Mouse (Mus musculus): ENCODE data around the gene Psme1. TPM values are rescaled to one million over a fixed set of nuclear protein-coding genes. Genes with fewer than 3 reads are reported as not detected.

The Psme1 gene
- 100 to 1,000 TPM; 247 to 272 TPM for total RNA-seq (2021)

DNA sequence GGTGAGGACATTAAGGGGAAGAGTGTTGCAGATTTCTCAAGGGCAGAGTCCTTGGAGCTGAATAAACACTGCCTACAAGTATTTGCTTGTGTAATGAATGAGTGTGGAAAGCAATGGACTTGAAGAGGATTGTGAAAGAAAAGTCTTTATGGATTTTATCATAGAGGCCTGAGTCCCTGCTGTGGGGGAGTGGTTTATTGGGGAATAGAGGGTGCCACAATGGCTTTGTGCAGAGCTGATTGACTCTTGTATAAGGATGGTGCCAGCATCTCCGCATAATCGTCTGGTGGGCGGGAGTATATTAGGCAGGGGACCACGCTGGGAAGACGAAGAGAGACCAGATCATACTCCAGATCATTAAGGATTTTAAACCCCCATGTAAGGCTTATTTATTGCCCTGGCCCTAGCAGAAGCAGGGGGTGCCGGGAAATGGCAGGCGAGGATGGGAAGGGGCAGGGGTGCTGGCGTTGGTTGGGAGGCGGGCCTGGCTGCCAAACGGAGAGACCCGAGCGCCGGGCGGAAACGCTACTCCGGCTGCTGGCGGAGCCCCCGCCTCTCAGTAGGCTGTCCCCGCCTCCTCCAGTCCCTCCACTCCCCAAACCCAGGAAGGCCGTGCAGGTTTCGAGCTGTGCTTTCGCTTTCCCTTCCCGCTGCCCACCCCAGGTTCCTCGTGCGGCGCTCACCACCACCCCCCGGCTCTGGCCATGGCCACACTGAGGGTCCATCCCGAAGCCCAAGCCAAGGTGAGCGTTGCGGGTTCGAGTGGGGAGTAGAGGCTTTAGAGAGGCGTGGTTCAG lies at the start of gene Psme1:
Gene Psme1, plus strand, starts transcription at position 253 of the 797 bp plus-strand sequence.
- DNase-seq = peak; percentile 81 to 88
- intact Hi-C loops (cut with DNase I) = no loop called here

DNA sequence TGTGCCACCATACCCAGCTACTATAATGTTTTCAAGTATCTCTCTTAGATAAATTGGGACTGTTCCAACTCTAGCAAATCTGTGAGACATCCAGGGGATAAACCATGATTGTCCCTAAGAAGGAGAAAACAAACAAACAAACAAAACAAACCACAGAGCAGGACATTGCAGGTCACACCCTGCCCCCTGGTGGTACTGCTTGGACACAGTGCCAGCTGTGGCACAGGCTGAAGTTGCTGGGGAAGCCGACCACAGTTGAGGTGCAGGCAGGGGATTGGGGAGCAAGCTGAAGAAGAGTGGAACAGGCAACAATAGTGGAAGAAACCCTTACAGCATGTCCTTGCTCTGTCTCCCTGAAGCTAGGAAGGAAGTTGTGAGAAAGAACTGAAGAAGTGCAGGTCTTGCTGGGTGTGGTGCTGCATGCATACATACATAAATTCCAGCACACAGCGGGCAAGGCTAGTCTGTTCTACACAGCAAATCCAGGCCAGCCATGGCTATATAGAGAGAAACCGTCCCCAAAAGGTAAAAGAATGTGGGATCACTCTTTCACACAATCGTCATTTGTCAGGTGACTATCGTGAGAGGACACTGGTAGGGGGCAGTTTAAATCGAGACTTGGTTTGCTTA lies 41.7 kb upstream of the Psme1 start:
- intact Hi-C loops (cut with DNase I) = loop anchor here (1.0 to 2.0 kb wide), 2 partner anchors 39 to 387 kb away; no protein-coding TSS in a partner anchor
- peak; percentile 38 to 70 for DNase-seq

DNA sequence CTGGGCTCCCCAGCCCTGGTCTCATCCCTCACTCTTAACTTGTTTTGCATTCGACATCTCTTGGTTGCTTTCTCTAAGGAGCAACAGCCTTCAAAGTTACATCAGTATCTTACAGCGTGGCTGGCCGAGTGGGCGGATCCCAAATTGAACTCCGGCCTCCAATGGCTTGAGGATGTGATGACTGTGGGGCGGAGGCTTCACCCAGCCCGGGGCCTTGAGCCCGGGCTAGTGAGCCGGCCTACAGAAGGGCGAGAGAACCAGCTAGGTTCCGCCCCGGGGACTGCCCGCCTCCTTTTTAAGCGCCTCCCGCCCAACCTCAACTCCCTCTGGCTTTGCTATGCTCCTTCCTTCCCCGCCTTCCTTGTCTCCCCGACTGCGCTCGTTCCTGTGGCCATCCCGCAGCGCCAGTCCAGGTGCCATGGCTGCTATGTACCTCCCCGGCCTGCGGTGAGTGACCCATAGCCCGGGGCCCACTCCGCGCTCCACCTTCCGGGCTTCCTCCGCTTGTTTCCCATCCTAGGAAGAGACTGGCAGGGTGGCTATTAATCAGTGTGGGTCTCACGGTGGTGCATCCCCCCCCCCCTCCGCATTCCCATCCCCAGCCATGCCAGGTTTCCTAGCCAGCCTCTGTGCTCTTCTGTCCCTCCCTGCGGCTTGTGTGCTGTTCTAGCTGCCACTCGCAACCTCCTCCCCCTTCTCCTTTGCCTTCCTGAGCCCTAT lies 37.7 kb upstream of the Psme1 start, which contains the start of gene Pck2:
Gene Pck2, plus strand, starts transcription at position 200 of the 720 bp plus-strand sequence.
- DNase-seq = peak; percentile 88 to 91
- intact Hi-C loops (cut with DNase I) = no loop called here

DNA sequence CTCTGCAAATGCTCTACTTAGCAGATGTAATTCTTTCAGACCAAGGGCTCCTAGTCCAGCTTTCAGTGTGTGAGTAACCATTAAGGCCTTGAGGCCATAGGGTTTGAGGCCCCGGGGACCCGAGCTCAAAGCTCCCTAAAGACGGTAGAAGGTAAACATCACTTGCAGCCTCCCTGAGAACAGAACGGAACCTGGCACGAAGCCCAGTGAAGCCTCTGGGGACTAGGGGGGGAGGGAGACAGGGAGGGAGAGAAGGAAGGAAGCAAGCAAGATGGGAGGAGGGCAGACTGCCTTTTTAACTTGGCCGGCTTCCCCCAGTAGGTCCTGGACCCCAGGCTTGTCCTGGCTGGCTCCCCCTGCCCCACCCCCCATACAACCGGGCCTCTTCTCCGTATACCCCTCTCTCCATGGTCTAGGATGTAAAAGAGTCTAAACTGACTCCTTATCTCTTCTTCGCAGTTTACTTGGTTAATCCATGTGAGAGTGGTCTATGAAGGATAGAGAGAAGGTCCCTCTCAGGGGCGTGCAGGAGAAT lies 37.1 kb upstream of the Psme1 start:
- DNase-seq = peak; percentile 87 to 92
- intact Hi-C loops (cut with DNase I) = no loop called here

DNA sequence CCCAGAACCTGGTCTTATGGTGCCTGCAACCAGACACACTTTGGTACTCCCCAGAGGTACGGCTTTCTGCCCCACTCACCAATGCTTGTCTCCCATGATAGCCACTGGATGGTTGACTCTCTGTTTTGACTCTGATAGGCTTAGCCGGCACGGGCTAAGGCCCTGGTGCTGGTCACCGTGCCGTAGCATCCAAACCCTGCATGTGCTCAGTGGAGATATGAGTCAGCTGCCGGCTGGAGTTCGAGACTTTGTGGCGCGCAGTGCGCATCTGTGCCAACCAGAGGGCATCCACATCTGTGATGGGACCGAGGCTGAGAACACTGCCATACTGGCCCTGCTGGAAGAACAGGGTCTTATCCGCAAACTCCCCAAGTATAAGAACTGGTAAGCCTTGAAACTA lies 35.7 kb upstream of the Psme1 start:
- no peak for DNase-seq
- intact Hi-C loops (cut with DNase I) = no loop called here

DNA sequence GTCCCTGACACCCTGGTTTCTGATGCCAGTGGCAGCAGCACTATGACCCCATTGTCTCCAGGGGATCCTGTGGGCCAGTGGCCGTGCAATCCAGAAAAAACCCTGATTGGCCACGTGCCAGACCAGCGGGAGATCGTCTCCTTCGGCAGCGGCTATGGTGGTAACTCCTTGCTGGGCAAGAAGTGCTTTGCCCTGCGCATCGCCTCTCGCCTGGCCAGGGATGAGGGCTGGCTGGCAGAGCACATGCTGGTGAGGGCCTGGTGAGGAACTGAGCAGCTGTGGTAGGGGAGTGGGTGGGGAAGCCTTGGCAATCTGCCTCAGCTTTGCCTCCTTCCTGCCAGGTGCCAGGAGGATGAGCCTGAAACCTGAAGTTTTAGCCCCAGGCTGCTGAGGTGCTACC lies 33.6 kb upstream of the Psme1 start:
- no peak for DNase-seq
- intact Hi-C loops (cut with DNase I) = no loop called here

DNA sequence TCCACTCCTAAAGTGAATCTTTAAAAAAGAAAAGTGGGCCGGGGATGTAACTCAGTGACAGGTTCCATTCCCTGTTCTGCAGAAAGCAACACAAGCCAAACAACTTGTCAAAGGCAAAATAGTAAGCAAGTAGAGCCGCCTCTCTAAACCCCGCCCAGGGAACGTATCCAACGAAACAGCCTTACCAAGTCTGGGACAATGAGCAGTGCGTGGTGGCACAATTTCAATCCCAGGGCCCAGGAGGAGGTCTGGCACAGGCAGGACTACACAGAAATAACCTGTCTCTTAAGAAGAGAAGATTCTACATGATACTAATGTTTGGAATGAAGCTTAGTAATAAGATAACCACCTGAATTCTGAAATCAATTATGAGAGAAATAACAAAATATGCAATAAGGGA lies 27.7 kb upstream of the Psme1 start:
- DNase-seq = no peak
- intact Hi-C loops (cut with DNase I) = no loop called here

DNA sequence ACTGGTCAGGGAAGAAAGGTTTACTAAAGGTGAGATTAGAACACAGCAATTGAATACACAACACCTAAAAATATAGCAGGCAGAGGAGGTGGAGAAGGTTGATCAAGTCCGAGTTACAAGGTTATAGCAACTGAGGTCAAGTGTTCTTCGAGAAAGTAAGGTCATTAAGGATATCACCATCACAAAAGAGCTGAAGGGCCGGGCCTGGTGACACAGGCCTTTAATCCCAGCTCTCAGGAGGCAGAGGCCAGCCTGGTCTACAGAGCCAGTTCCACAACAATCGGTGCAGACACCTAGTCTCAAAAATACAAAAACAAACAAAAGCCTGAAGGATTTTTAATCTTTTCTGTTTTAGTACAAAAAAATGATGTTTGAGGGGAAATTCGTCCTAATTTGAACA lies 26.6 kb upstream of the Psme1 start:
- DNase-seq = no peak
- intact Hi-C loops (cut with DNase I) = no loop called here

DNA sequence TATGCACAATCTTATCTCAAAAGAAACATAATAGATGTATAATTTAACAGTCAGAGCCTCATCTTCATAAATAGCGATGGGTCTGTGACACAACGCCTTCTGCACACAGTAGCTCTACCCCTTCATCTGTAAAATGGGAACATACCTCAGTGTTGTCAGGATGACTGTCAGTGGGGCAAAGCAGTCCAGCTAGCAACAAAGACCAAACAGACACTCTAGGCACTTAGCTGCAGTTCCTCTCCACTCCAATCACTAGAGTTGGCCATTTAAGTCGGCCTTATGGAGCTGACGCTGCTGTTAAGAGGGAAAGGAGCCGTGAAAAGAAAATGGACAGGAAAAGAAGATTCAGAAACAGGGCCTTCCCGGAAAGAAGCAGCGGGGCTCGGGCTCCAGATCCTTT lies 26.1 kb upstream of the Psme1 start:
- intact Hi-C loops (cut with DNase I) = no loop called here
- no peak for DNase-seq

DNA sequence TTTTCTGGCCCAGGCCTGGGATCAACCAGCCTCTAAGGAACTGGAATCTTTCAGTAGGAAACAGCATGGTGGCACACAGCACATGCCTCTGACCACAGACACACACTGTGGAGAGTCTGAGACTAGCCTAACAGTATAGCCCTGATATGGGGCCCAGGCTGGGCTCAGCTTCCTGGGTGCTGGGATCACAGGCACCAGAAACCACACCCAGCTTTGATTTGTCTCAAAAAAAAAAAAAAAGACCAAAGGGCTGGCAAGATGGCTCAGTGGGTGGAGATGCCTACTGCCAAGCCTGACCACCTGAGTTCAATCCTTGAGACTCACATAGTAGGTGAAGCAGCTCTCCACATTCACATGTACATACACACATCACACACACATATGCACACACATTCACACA lies 23.3 kb upstream of the Psme1 start:
- no peak for DNase-seq
- intact Hi-C loops (cut with DNase I) = no loop called here

DNA sequence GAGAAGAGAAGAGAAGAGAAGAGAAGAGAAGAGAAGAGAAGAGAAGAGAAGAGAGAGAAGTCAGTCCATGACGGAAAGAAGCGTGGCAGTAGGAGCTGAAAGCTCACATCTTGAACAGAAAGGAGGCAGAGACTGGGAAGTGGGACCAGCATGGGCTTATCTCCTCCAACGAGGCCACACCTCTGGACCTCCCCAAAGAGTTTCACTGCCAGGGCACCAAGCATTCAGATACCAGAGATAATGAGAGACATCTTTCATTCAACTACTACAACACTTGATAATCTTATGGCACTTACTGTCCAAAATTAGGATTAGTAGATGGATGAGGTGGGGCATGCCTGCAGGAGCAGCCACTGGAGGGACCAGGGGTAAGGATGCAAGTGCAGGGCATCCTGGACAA lies 22.1 kb upstream of the Psme1 start:
- no peak for DNase-seq
- intact Hi-C loops (cut with DNase I) = no loop called here

DNA sequence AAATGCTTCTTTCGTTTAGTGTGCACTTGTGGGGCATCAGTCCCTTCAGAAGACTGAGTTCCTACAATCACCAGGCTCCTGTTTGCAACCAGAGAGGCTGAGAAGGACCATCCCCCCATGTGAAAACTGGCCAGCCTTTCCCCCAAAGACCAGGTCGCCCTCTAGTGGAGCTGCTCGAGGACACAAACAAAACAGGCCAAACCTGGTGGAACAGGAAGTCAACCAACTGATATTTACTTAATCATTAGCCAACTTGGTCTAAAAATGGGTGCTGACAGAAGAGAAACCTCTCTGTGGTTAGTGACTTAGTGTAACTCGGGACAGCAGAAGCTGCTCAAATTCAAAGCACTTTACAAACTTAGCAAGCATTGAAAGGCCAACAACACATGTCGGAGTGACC lies 20.9 kb upstream of the Psme1 start:
- intact Hi-C loops (cut with DNase I) = loop anchor here (1.0 kb wide), 1 partner anchor 60 kb away; no protein-coding TSS in a partner anchor
- peak; percentile 84 to 94 for DNase-seq

DNA sequence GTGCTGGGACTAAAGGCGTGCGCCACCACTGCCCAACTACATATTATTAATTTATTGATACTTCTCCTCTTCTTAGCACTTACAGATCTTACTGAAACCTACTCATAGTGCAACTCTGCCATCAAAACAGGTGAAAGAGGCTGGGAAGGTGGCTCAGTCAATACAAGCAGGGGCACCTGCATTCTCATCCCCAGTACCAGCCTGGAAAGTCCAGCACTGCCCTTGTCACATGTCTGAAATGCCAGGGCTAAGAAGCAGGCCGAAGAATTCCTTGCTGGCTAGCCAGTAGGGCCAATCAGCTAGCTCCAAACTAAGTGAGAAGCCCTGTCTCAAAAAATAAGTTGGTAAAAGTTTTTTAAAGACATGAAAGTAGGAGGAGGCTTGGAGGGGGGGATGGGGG lies 20.3 kb upstream of the Psme1 start:
- intact Hi-C loops (cut with DNase I) = loop anchor here (1.0 kb wide), 1 partner anchor 60 kb away; no protein-coding TSS in a partner anchor
- no peak for DNase-seq

DNA sequence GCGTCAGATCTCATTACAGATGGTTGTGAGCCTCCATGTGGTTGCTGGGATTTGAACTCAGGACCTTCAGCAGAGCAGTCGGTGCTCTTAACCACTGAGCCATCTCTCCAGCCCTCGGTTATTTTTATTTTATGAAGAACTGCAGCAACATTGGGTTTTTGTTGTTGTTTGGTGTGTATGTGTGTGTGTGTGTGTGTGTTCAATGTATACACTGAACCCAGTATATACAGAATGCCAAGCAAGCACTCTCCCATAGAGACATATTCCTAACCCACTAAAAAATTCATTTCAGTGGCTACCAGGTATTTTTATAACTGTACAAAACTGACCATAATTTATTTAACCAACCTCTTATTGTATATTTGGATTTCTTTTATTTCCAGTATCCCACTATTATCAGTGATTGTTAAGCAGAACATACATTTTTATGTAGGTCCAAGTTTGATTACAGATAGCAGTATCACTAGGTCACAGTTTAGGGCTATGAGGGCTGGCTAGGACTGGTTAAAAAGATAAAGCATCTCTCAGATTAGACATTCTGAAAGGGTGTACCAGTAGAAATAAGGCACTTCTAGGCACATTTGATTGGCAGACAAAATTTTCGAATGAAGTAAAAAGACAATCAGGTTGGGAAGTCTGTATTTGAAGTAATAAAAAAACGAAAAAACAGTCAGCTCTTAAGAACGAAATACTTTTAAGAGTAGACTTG lies 19.0 kb upstream of the Psme1 start:
- intact Hi-C loops (cut with DNase I) = no loop called here
- DNase-seq = no peak

DNA sequence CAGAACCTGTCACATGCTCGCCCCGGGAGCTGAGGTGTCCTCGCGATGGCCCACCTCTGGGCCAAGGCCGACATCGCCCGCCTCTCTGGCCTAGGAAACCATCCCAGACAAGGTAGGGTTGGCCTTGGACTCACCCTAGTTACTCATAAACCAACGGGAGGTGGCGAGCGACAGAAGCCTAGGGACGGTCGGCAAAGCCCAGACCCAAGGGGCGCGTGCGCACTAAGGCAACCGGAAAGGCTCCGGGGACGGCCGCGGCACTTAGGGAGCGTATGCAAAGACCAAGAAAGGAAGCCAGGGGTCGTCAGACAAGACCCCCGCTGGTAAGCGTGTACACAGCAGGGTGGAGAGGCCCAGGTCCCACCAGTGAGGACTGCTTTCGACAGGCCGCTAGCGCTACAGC lies 18.1 kb upstream of the Psme1 start, which contains the start of gene Dcaf11:
Gene Dcaf11, plus strand, starts transcription at position 208 of the 403 bp plus-strand sequence.
- intact Hi-C loops (cut with DNase I) = loop anchor here (1.0 kb wide), 1 partner anchor 45 kb away; no protein-coding TSS in a partner anchor
- peak; percentile 93 to 94 for DNase-seq

DNA sequence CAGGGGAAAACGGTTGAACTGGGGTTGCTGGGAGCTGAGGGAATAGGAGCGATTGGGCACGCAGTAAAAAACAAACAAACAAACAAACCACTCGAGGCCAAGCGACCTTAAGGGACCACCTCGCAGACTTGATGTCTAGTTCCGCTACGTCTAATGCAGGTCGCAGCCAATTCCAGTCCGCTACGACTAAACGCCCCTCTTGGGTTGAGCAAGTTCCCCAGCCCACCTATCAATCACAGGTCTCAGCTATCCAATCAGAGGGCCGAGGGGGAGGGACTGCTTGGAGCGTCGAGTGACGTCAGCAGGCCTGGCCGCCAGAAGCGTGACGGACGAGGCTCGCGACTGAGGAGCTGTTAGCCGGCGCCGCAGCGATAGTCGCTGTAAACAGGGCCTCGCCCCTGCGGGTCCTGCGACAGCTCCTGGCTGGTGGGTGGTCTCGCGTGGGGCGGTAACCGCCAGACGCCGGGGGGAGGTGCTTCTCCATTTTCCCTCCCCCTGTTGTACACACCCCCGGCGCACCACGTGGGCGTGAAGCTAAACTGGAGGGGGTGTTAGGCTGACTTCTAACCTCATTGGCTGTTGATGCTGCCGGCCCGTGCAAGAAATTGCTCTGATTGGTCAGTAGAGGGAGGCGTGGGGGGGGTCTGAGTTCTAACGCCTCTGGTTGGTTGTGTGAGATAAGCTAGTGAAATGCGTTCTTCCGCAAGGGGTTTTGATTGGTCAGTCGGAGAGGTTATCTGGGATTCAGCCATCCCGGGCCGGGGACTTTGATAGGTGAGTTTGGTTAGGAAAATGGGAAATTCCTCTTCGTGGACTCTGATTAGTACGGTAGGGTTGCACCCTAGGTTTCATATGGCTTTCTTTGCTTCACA lies 17.5 kb upstream of the Psme1 start, which contains the start of gene A730061H03Rik:
Gene A730061H03Rik, minus strand, starts transcription at position 205 of the 872 bp plus-strand sequence.
- intact Hi-C loops (cut with DNase I) = loop anchor here (1.0 kb wide), 1 partner anchor 44 kb away; no protein-coding TSS in a partner anchor
- DNase-seq = peak; percentile 98

DNA sequence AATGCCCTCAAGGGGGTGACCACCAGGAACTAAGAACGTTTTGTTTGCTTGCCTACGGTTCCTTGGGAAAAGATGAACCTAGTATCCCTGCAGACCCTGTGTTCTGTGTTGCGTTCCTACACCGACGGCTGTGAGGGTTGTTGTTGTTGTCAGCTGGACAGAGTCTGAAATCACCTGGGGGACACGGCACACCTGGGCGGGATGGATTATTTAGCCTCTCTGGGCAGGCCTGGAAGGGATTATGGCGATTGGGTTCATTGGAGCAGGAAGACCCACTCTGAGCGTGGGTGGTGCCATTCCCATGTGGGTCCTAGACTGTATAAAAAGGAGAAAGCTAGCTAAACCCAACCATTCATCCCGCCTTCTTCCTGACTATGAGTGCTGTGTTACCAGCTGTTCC lies 16.1 kb upstream of the Psme1 start:
- intact Hi-C loops (cut with DNase I) = no loop called here
- no peak for DNase-seq

DNA sequence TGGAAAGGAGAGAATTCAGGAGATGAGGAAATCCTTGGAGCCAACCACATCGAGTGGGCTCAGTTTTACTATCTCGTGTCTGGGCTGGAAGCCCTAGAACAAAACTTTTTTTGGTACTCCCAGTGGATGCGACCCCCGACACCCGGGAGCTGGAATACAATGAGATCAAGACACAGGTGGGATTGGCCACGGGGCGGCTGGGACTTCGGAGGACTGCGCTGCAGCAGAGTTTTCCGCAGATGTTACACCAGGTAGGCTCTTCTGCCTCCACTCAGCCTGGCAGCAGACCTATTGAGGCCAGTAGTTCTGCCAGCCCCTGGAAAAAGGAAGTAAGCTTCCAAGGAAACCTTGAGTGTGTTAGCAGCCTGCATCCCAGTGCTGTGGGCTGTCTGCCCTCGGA lies 14.7 kb upstream of the Psme1 start:
- DNase-seq = no peak
- intact Hi-C loops (cut with DNase I) = no loop called here

DNA sequence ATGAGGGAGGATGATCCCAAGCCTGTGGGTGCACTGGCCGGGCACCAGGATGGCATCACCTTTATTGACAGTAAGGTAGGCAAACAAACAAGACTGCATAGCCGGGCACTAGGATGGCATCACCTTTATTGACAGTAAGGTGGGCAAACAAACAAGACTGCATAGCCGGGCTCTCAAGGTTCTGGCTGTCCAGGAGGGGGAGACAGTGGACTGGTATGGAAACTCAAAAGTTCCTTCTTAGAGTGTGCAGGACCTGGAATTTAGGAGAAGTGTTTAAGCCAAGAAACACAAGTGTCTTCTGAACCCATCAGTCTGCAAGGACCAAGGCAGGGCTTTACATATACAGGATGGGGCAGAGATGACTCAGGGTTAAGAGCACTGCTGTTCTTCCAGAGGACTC lies 12.2 kb upstream of the Psme1 start:
- intact Hi-C loops (cut with DNase I) = no loop called here
- no peak for DNase-seq
